Mouse (Mus musculus) thymus, adult 2 months (tissue): ENCODE results near the gene Map2. TPM values are rescaled to one million over a fixed set of nuclear protein-coding genes. Genes with fewer than 3 reads are reported as not detected.

Experiments
- DNase-seq: peaks from one replicate; pipeline ENCODE4 v3.0.0; 2021
- H3K27ac ChIP-seq: fragments of 200-500 bp; 2 replicates; pipeline ENCODE4 v1.5.1; 2012; ENCODE audit warnings: low read length, control low read depth; ENCODE audit not compliant: control insufficient read depth, insufficient read depth
- H3K27me3 ChIP-seq: fragments of 200-500 bp; 2 replicates; pipeline ENCODE4 v1.6.1; 2012; ENCODE audit warnings: mild to moderate bottlenecking, low read length, moderate library complexity, mixed read lengths; ENCODE audit not compliant: control insufficient read depth, insufficient read depth
- H3K36me3 ChIP-seq: fragments of 200-500 bp; 2 replicates; pipeline ENCODE4 v1.6.1; 2012; ENCODE audit warnings: mild to moderate bottlenecking, low read length, moderate library complexity; ENCODE audit not compliant: control insufficient read depth, insufficient read depth
- H3K4me1 ChIP-seq: fragments of 200-500 bp; replicated peaks from 2 replicates; pipeline ENCODE4 v1.6.1; 2012; ENCODE audit warnings: low read length; ENCODE audit not compliant: control insufficient read depth, insufficient read depth
- H3K4me3 ChIP-seq: fragments of 200-500 bp; 2 replicates; pipeline ENCODE4 v1.5.1; 2012; ENCODE audit warnings: mild to moderate bottlenecking, low read length, control low read depth, moderate library complexity; ENCODE audit not compliant: control insufficient read depth, insufficient read depth
- CTCF ChIP-seq: fragments of 200-500 bp; IDR thresholded peaks from 2 replicates; pipeline ENCODE4 v1.5.1; 2012; ENCODE audit warnings: mild to moderate bottlenecking, control low read depth, low read length, moderate library complexity, borderline replicate concordance; ENCODE audit not compliant: control insufficient read depth, poor library complexity, insufficient read depth; ENCODE audit errors: extremely low read depth
- POLR2A ChIP-seq: fragments of 200-500 bp; IDR thresholded peaks from 2 replicates; pipeline ENCODE4 v1.6.1; 2012; ENCODE audit warnings: mild to moderate bottlenecking, low read length, control low read depth, moderate library complexity; ENCODE audit not compliant: control insufficient read depth, poor library complexity, insufficient read depth; ENCODE audit errors: extremely low read depth
- WGBS: fragments of 180-500 bp; shearing (Covaris S2); methylation state at CpG from one replicate; pipeline ENCODE4 v1.1.7; 2018; 5-methylcytosine and 5-hydroxymethylcytosine counted together
- polyA plus RNA-seq: library from polyadenylated mRNA; depleted of rRNA; stranded (reverse); fragments of >200 nt; gene quantifications from 2 replicates; pipeline ENCODE4 v1.2.3, GENCODE M21; 2012

Map2 gene
- polyA plus RNA-seq, 1 experiment, result 4.6 TPM

GRCm38 (mm10) chr1:66226372-66227368 is 51.6 kb downstream of the Map2 start:
- TF ChIP-seq POLR2A (no peak), CTCF (no peak)
- H3K4me1 ChIP-seq, result no peaks in the 10 kb centered on the region
- WGBS, result 82% methylated on average over 7 of the region's 7 CpGs
- no peak overlapping the region for H3K27ac ChIP-seq
- H3K4me3 ChIP-seq, result no peak overlapping the region
- no peaks in the 10 kb centered on the region for H3K36me3 ChIP-seq
- no peaks in the 10 kb centered on the region for H3K27me3 ChIP-seq
- no peak for DNase-seq

GRCm38 (mm10) chr1:66228205-66228604 is 53.1 kb downstream of the Map2 start:
- Histone ChIP-seq H3K4me3 (no peak overlapping the region), H3K27ac (no peak overlapping the region), H3K36me3 (no peaks in the 10 kb centered on the region), H3K4me1 (no peaks in the 10 kb centered on the region), H3K27me3 (no peaks in the 10 kb centered on the region)
- no peak for TF ChIP-seq POLR2A
- no peak for TF ChIP-seq CTCF
- WGBS, result 83% methylated on average over 3 of the region's 3 CpGs
- DNase-seq, result no peak

- no peaks in the 10 kb centered on the region for H3K27me3 ChIP-seq
- H3K27ac ChIP-seq, result no peak overlapping the region
- no peak overlapping the region for H3K4me3 ChIP-seq
- no peaks in the 10 kb centered on the region for H3K36me3 ChIP-seq
- WGBS, result 94% methylated on average over 3 of the region's 3 CpGs
- TF ChIP-seq CTCF (no peak), POLR2A (no peak)
- DNase-seq, result no peak
- H3K4me1 ChIP-seq, result no peaks in the 10 kb centered on the region
Observed at GRCm38 (mm10) chr1:66230345-66230744, 55.3 kb downstream of the Map2 start.

GRCm38 (mm10) chr1:66231963-66232362 is 56.9 kb downstream of the Map2 start:
- no peak for DNase-seq
- H3K27me3 ChIP-seq, result no peaks in the 10 kb centered on the region
- H3K4me1 ChIP-seq, result no peaks in the 10 kb centered on the region
- no peak overlapping the region for H3K27ac ChIP-seq
- WGBS, result 29% methylated on average over 4 of the region's 4 CpGs
- TF ChIP-seq CTCF (no peak), POLR2A (no peak)
- no peak overlapping the region for H3K4me3 ChIP-seq
- H3K36me3 ChIP-seq, result no peaks in the 10 kb centered on the region

GRCm38 (mm10) chr1:66244910-66245309 is 69.8 kb downstream of the Map2 start:
- Histone ChIP-seq H3K4me1 (no peaks in the 10 kb centered on the region), H3K27ac (no peak overlapping the region), H3K4me3 (no peak overlapping the region), H3K27me3 (no peaks in the 10 kb centered on the region), H3K36me3 (no peaks in the 10 kb centered on the region)
- 92% methylated on average over 1 of the region's 1 CpGs for WGBS
- no peak for DNase-seq
- TF ChIP-seq CTCF (no peak), POLR2A (no peak)

- Histone ChIP-seq H3K36me3 (no peaks in the 10 kb centered on the region), H3K27me3 (no peaks in the 10 kb centered on the region), H3K4me1 (no peaks in the 10 kb centered on the region), H3K4me3 (no peak overlapping the region), H3K27ac (no peak overlapping the region)
- no peak for DNase-seq
- TF ChIP-seq CTCF (no peak), POLR2A (no peak)
- WGBS, result 67% methylated on average over 4 of the region's 4 CpGs
Observed at GRCm38 (mm10) chr1:66251649-66252332, 76.7 kb downstream of the Map2 start.

GRCm38 (mm10) chr1:66252333-66252724 is 77.3 kb downstream of the Map2 start:
- no peaks in the 10 kb centered on the region for H3K36me3 ChIP-seq
- no peaks in the 10 kb centered on the region for H3K4me1 ChIP-seq
- no peak overlapping the region for H3K4me3 ChIP-seq
- TF ChIP-seq CTCF, result no peak
- no peaks in the 10 kb centered on the region for H3K27me3 ChIP-seq
- no peak for DNase-seq
- no peak overlapping the region for H3K27ac ChIP-seq
- WGBS, result 91% methylated on average over 8 of the region's 8 CpGs
